Mouse (Mus musculus) gonadal fat pad, adult 2 months (tissue): ENCODE results near the gene Neil1. TPM values are rescaled to one million over a fixed set of nuclear protein-coding genes. Genes with fewer than 3 reads are reported as not detected.

Source experiments
- DNase-seq: peaks from one replicate; pipeline ENCODE4 v3.0.0-alpha.2; 2012; ENCODE audit warnings: low read depth
- polyA plus RNA-seq: library from polyadenylated mRNA; depleted of rRNA; stranded (reverse); fragments of >200 nt; gene quantifications from 2 replicates; pipeline ENCODE4 v1.2.3, GENCODE M21; 2012; rRNA removed

Gene Neil1
- 9.4 and 9.9 TPM in 2 replicates for polyA plus RNA-seq

GRCm38 (mm10) chr9:57148144-57148878, at the start of gene Neil1:
Neil1 (minus strand) TSS chr9:57148305.
- DNase-seq, result peak; percentile 96

GRCm38 (mm10) chr9:57197414-57197813, 49.3 kb upstream of the Neil1 start:
- no peak for DNase-seq

- DNase-seq, result no peak
Observed at GRCm38 (mm10) chr9:57196708-57197107, 48.6 kb upstream of the Neil1 start.

- no peak for DNase-seq
Observed at GRCm38 (mm10) chr9:57168411-57168810, 20.3 kb upstream of the Neil1 start.

- DNase-seq, result no peak
Observed at GRCm38 (mm10) chr9:57166173-57166572, 18.1 kb upstream of the Neil1 start.

GRCm38 (mm10) chr9:57163137-57163536, 15.0 kb upstream of the Neil1 start:
- DNase-seq, result no peak

GRCm38 (mm10) chr9:57162496-57162895, 14.4 kb upstream of the Neil1 start:
- no peak for DNase-seq

GRCm38 (mm10) chr9:57158506-57158905, 10.4 kb upstream of the Neil1 start:
- DNase-seq, result no peak

- peak; percentile 73 for DNase-seq
Observed at GRCm38 (mm10) chr9:57158013-57158470, 9.9 kb upstream of the Neil1 start, which contains the start of gene Commd4. Commd4 (minus strand) TSS chr9:57158331.

GRCm38 (mm10) chr9:57157499-57157898, 9.4 kb upstream of the Neil1 start:
- no peak for DNase-seq

- DNase-seq, result no peak
Observed at GRCm38 (mm10) chr9:57156823-57157222, 8.7 kb upstream of the Neil1 start.

- no peak for DNase-seq
Observed at GRCm38 (mm10) chr9:57156383-57156782, 8.3 kb upstream of the Neil1 start.

- DNase-seq, result no peak
Observed at GRCm38 (mm10) chr9:57152331-57152730, 4.2 kb upstream of the Neil1 start.

- DNase-seq, result no peak
Observed at GRCm38 (mm10) chr9:57150192-57150591, 2.1 kb upstream of the Neil1 start.

- DNase-seq, result no peak
Observed at GRCm38 (mm10) chr9:57149021-57149420, 916 bp upstream of the Neil1 start.

GRCm38 (mm10) chr9:57147205-57148143, 631 bp downstream of the Neil1 start:
- DNase-seq, result no peak

GRCm38 (mm10) chr9:57146451-57147066, 1.5 kb downstream of the Neil1 start:
- no peak for DNase-seq

- DNase-seq, result no peak
Observed at GRCm38 (mm10) chr9:57144830-57145229, 3.3 kb downstream of the Neil1 start.

GRCm38 (mm10) chr9:57143212-57143611, 4.9 kb downstream of the Neil1 start:
- no peak for DNase-seq

GRCm38 (mm10) chr9:57141417-57142353, 6.4 kb downstream of the Neil1 start:
- no peak for DNase-seq

- DNase-seq, result no peak
Observed at GRCm38 (mm10) chr9:57139571-57139970, 8.5 kb downstream of the Neil1 start.
